Mouse (Mus musculus): ENCODE data around the gene Rassf7.

DNA sequence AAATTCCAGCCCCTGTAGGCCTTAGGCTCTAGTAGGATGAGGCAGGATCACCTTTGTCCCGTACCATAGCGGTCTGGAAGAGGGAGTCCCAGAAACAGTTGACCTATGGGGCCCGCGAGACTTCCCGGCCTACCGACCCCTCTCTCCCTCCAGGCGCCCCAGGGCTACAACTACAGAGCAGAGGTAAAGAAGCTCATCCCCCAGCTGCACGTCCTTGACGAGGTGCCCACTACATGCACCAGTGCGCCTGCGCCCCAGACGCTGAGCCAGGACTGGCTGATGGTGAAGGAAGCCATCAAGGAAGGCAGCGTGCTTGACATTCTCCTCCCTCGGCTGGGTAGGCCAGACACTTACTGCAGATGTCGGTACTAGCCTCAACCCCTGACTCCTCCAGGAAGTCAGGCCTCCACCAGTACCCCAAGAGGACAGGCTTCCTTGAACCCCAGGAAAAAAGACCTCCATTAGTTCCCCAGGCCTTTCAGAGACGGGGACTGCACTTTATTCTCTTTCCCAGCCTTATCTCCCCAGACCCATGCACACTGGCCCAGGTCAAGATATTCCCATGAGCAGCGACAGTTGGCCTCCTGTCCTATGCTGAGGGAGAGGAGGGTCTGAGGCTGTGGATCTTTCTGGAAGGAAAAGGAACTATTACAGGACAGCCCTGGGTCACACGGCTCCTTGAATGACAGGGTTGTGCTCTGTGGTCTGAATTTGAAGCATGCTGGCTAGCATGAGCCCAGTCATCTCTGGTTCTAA, 9.3 kb upstream of the Rassf7 start:
- TF ChIP-seq TCF12 (IDR thresholded peaks at IDR 0.05; ENCODE audit: insufficient read depth, poor library complexity, severe bottlenecking) (no peak), POLR2A (IDR thresholded peaks at IDR 0.05; ENCODE audit: insufficient read length, low read depth) (no peak), SRF (IDR thresholded peaks at IDR 0.05; ENCODE audit: control insufficient read depth, insufficient read length, low read depth) (no peak), MYOD1 (IDR thresholded peaks at IDR 0.05; ENCODE audit: control insufficient read depth in 1 of 3, insufficient read length in 2 of 3, low read depth in 2 of 3) (no peak), MAX (IDR thresholded peaks at IDR 0.05; ENCODE audit: low read depth) (no peak)
